Mouse (Mus musculus): Measurements from ENCODE around the gene Tulp3. TPM values are rescaled to one million over a fixed set of nuclear protein-coding genes. Genes with fewer than 3 reads are reported as not detected.

The Tulp3 gene
- polyA plus RNA-seq, 1 experiment from 2014 or later: 28.1 TPM

- H3K36me3 ChIP-seq (ENCODE audit: control insufficient read depth, insufficient read depth, low read length): no peaks in the 10 kb centered on the region
- ATAC-seq (ENCODE audit: low FRiP score, low TSS enrichment): no peak
- no peak overlapping the region for H3K9ac ChIP-seq (ENCODE audit: low read depth, low read length)
- H3K4me2 ChIP-seq (replicated peaks; ENCODE audit: low read depth, low read length): no peak overlapping the region
- H3K4me1 ChIP-seq (ENCODE audit: control insufficient read depth, insufficient read depth, low read length): peaks cover 8% of the 10 kb centered on the region
- no peaks in the 10 kb centered on the region for H3K9me3 ChIP-seq (ENCODE audit: control insufficient read depth, low read length)
- WGBS: 84% methylated on average over 5 of the region's 5 CpGs
- H3K27me3 ChIP-seq (ENCODE audit: control insufficient read depth, insufficient read depth, low read length): no peaks in the 10 kb centered on the region
- no peak overlapping the region for H3K27ac ChIP-seq (ENCODE audit: low read depth, low read length)
- H3K4me3 ChIP-seq (ENCODE audit: low read length): no peak overlapping the region
These were observed 64.4 kb downstream of the Tulp3 start for GRCm38 (mm10) chr6:128291284-128291683.

- WGBS: 88% methylated on average over 6 of the region's 6 CpGs
These were observed 67.0 kb downstream of the Tulp3 start for GRCm38 (mm10) chr6:128288681-128289080.

GRCm38 (mm10) chr6:128285792-128286430 is 69.7 kb downstream of the Tulp3 start:
- Histone ChIP-seq H3K27ac (ENCODE audit: low read depth, low read length) (peak overlapping the region; percentile 32; the same call in 1 of the 2 replicates), H3K36me3 (ENCODE audit: control insufficient read depth, insufficient read depth, low read length) (no peaks in the 10 kb centered on the region), H3K4me2 (replicated peaks; ENCODE audit: low read depth, low read length) (peak overlapping the region; percentile 48), H3K9ac (ENCODE audit: low read depth, low read length) (peak overlapping the region; percentile 40; the same call in 1 of the 2 replicates), H3K27me3 (ENCODE audit: control insufficient read depth, insufficient read depth, low read length) (no peaks in the 10 kb centered on the region), H3K9me3 (ENCODE audit: control insufficient read depth, low read length) (no peaks in the 10 kb centered on the region), H3K4me3 (ENCODE audit: low read length) (peak overlapping the region; percentile 27; the same call in 1 of the 2 replicates), H3K4me1 (ENCODE audit: control insufficient read depth, insufficient read depth, low read length) (peaks cover 15% of the 10 kb centered on the region; the same call in 1 of the 2 replicates)
- peak; percentile 87 for ATAC-seq (ENCODE audit: low FRiP score, low TSS enrichment)
- WGBS: 4% methylated on average over 16 of the region's 16 CpGs

More at GRCm38 (mm10) chr6:128288681-128289080, 67.0 kb downstream of the Tulp3 start:
- no peak for ATAC-seq (ENCODE audit: low FRiP score, low TSS enrichment)
- Histone ChIP-seq H3K36me3 (ENCODE audit: control insufficient read depth, insufficient read depth, low read length) (no peaks in the 10 kb centered on the region), H3K4me2 (replicated peaks; ENCODE audit: low read depth, low read length) (no peak overlapping the region), H3K9me3 (ENCODE audit: control insufficient read depth, low read length) (no peaks in the 10 kb centered on the region), H3K27me3 (ENCODE audit: control insufficient read depth, insufficient read depth, low read length) (no peaks in the 10 kb centered on the region), H3K4me1 (ENCODE audit: control insufficient read depth, insufficient read depth, low read length) (peaks cover 15% of the 10 kb centered on the region; the same call in 1 of the 2 replicates), H3K27ac (ENCODE audit: low read depth, low read length) (no peak overlapping the region), H3K4me3 (ENCODE audit: low read length) (no peak overlapping the region), H3K9ac (ENCODE audit: low read depth, low read length) (no peak overlapping the region)

GRCm38 (mm10) chr6:128282126-128282525 is 73.5 kb downstream of the Tulp3 start:
- Histone ChIP-seq H3K4me3 (ENCODE audit: low read length) (no peak overlapping the region), H3K36me3 (ENCODE audit: control insufficient read depth, insufficient read depth, low read length) (no peaks in the 10 kb centered on the region), H3K9ac (ENCODE audit: low read depth, low read length) (no peak overlapping the region), H3K9me3 (ENCODE audit: control insufficient read depth, low read length) (no peaks in the 10 kb centered on the region), H3K4me1 (ENCODE audit: control insufficient read depth, insufficient read depth, low read length) (peaks cover 19% of the 10 kb centered on the region; the same call in 1 of the 2 replicates), H3K27ac (ENCODE audit: low read depth, low read length) (no peak overlapping the region), H3K4me2 (replicated peaks; ENCODE audit: low read depth, low read length) (no peak overlapping the region), H3K27me3 (ENCODE audit: control insufficient read depth, insufficient read depth, low read length) (no peaks in the 10 kb centered on the region)
- no peak for ATAC-seq (ENCODE audit: low FRiP score, low TSS enrichment)
- 60% methylated on average over 3 of the region's 3 CpGs for whole genome bisulfite sequencing

- no peak for ATAC-seq (ENCODE audit: low FRiP score, low TSS enrichment)
- Histone ChIP-seq H3K36me3 (ENCODE audit: control insufficient read depth, insufficient read depth, low read length) (no peaks in the 10 kb centered on the region), H3K4me3 (ENCODE audit: low read length) (no peak overlapping the region), H3K27ac (ENCODE audit: low read depth, low read length) (no peak overlapping the region), H3K9ac (ENCODE audit: low read depth, low read length) (no peak overlapping the region), H3K4me1 (ENCODE audit: control insufficient read depth, insufficient read depth, low read length) (peaks cover 9% of the 10 kb centered on the region; the same call in 1 of the 2 replicates), H3K9me3 (ENCODE audit: control insufficient read depth, low read length) (no peaks in the 10 kb centered on the region), H3K4me2 (replicated peaks; ENCODE audit: low read depth, low read length) (no peak overlapping the region), H3K27me3 (ENCODE audit: control insufficient read depth, insufficient read depth, low read length) (no peaks in the 10 kb centered on the region)
- 51% methylated on average over 14 of the region's 14 CpGs for WGBS
These were observed 75.0 kb downstream of the Tulp3 start for GRCm38 (mm10) chr6:128280472-128281145.

- Histone ChIP-seq H3K27ac (ENCODE audit: low read depth, low read length) (no peak overlapping the region), H3K4me1 (ENCODE audit: control insufficient read depth, insufficient read depth, low read length) (peaks cover 4% of the 10 kb centered on the region; the same call in 1 of the 2 replicates), H3K9ac (ENCODE audit: low read depth, low read length) (no peak overlapping the region), H3K27me3 (ENCODE audit: control insufficient read depth, insufficient read depth, low read length) (no peaks in the 10 kb centered on the region), H3K9me3 (ENCODE audit: control insufficient read depth, low read length) (no peaks in the 10 kb centered on the region), H3K4me2 (replicated peaks; ENCODE audit: low read depth, low read length) (no peak overlapping the region), H3K4me3 (ENCODE audit: low read length) (no peak overlapping the region), H3K36me3 (ENCODE audit: control insufficient read depth, insufficient read depth, low read length) (no peaks in the 10 kb centered on the region)
- peak; percentile 85 for ATAC-seq (ENCODE audit: low FRiP score, low TSS enrichment)
- WGBS: 9% methylated on average over 5 of the region's 5 CpGs
These were observed 76.0 kb downstream of the Tulp3 start for GRCm38 (mm10) chr6:128279608-128280007.

GRCm38 (mm10) chr6:128279099-128279498 is 76.6 kb downstream of the Tulp3 start:
- Histone ChIP-seq H3K27ac (ENCODE audit: low read depth, low read length) (no peak overlapping the region), H3K4me1 (ENCODE audit: control insufficient read depth, insufficient read depth, low read length) (0 out of 2 replicates have a peak, but pooled peaks cover 4% of the 10 kb centered on the region), H3K36me3 (ENCODE audit: control insufficient read depth, insufficient read depth, low read length) (no peaks in the 10 kb centered on the region), H3K9me3 (ENCODE audit: control insufficient read depth, low read length) (no peaks in the 10 kb centered on the region), H3K9ac (ENCODE audit: low read depth, low read length) (no peak overlapping the region), H3K4me3 (ENCODE audit: low read length) (no peak overlapping the region), H3K4me2 (replicated peaks; ENCODE audit: low read depth, low read length) (no peak overlapping the region), H3K27me3 (ENCODE audit: control insufficient read depth, insufficient read depth, low read length) (no peaks in the 10 kb centered on the region)
- 62% methylated on average over 4 of the region's 4 CpGs for WGBS
- ATAC-seq (ENCODE audit: low FRiP score, low TSS enrichment): 0 out of 2 replicates have a peak, but pooled peaks have one; percentile 10

- no peak for ATAC-seq (ENCODE audit: low FRiP score, low TSS enrichment)
- Histone ChIP-seq H3K4me3 (ENCODE audit: low read length) (no peak overlapping the region), H3K4me1 (ENCODE audit: control insufficient read depth, insufficient read depth, low read length) (0 out of 2 replicates have a peak, but pooled peaks cover 4% of the 10 kb centered on the region), H3K36me3 (ENCODE audit: control insufficient read depth, insufficient read depth, low read length) (no peaks in the 10 kb centered on the region), H3K9ac (ENCODE audit: low read depth, low read length) (no peak overlapping the region), H3K27ac (ENCODE audit: low read depth, low read length) (no peak overlapping the region), H3K9me3 (ENCODE audit: control insufficient read depth, low read length) (no peaks in the 10 kb centered on the region), H3K27me3 (ENCODE audit: control insufficient read depth, insufficient read depth, low read length) (no peaks in the 10 kb centered on the region), H3K4me2 (replicated peaks; ENCODE audit: low read depth, low read length) (no peak overlapping the region)
- WGBS: 74% methylated on average over 11 of the region's 11 CpGs
These were observed 78.2 kb downstream of the Tulp3 start for GRCm38 (mm10) chr6:128277132-128278085.
